Mouse (Mus musculus): Measurements from ENCODE around the gene Tpgs1. TPM values are rescaled to one million over a fixed set of nuclear protein-coding genes. Genes with fewer than 3 reads are reported as not detected.

The Tpgs1 gene
- polyA plus RNA-seq, 1 experiment from 2014 or later = 63.1 TPM

DNA sequence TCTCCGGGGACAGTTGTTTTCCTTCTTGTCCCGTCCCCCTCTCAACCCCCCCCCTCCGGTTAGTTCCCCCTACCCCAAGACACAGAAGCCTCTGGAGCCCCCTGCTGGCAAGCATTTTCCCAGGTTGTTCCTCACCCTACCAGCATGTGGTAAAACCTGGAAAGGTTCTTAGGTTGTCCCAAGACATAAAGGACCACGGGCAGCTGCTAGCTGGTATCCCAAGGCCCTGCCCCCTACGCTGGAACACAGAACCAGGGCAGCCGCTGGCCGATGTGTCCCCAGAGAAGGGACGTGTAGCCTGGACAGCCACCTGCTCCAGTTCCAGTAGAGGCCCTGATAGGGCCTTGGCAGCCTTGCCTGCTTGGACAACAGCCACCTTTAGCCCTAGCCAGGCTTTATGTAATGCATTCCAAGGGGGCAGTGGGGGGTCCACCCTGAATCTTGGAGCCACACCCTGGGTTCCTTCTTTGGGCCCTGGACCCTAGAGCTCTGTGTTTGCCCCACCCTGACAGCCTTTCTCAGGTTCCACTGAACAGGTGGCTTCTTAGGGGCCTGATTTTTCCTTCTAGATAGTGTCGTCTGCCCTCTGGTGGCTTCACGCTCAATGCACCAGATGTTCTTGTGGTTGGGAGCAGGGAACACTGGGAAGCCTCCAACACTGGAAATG, 13.9 kb downstream of the Tpgs1 start:
- Histone ChIP-seq H3K9ac (replicated peaks) (peak overlapping the region; percentile 89), H3K9me3 (no peaks in the 10 kb centered on the region), H3K27ac (peak overlapping the region; percentile 62; the same call in 1 of the 2 replicates), H3K4me2 (peak overlapping the region; percentile 95), H3K4me1 (replicated peaks) (peaks cover 20% of the 10 kb centered on the region), H3K4me3 (replicated peaks) (peak overlapping the region; percentile 90), H3K27me3 (no peaks in the 10 kb centered on the region), H3K36me3 (peaks cover 41% of the 10 kb centered on the region)
- ATAC-seq (ENCODE audit: insufficient number of reproducible peaks, insufficient read depth, low FRiP score, low TSS enrichment, low read depth) = no peak
- WGBS = 5% methylated on average over 10 of the region's 10 CpGs

DNA sequence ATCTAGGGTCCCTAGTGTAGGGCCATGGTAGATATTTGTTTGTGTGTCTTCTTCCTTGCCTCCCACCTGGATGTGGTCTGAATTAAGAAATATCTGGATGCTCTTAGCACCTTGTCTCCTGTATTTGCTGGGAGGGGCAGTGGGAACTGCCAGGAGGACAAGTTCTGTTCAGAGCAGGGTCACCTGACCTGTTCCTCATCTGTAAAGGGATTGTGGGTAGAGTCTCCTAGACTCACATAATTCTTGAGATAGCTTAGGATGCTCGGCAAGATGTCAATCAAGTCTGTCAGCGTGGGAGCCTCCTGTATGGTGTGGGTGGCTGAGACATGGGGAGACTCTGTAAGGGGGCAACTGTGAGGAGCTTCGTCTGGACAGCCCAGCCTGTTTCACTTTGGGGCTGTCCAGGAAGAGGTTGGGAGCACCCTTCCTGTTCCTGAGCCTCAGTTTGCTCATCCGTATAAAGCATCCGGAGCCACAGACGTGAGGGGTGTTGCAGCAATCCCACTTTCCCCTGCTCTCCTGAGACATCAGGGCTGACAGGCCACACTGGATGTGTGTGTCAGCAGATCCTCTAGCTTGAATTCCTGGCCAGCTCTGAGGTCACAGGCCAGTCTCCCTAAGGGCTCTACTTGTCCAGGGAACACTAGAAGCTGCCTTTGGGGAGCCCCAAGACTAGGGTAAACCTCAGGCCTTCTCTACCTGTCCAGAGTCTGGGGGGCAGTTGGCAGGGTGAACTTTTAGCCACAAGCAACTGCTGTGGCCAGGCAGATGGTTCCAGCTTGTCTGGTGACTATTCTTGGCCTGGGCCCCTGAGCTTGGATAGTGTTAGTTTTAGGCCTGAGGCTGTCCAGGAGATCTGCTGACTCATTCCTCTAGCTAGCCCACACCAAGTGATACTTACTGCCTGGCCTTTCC, 14.8 kb downstream of the Tpgs1 start:
- Histone ChIP-seq H3K9me3 (no peaks in the 10 kb centered on the region), H3K36me3 (peaks cover 50% of the 10 kb centered on the region), H3K9ac (replicated peaks) (peak overlapping the region; percentile 89; the same call in 1 of the 2 replicates), H3K4me1 (replicated peaks) (peaks cover 20% of the 10 kb centered on the region), H3K4me2 (peak overlapping the region; percentile 95), H3K27me3 (no peaks in the 10 kb centered on the region), H3K4me3 (replicated peaks) (peak overlapping the region; percentile 90), H3K27ac (no peak overlapping the region)
- 89% methylated on average over 6 of the region's 6 CpGs for WGBS
- no peak for ATAC-seq (ENCODE audit: insufficient number of reproducible peaks, insufficient read depth, low FRiP score, low TSS enrichment, low read depth)

DNA sequence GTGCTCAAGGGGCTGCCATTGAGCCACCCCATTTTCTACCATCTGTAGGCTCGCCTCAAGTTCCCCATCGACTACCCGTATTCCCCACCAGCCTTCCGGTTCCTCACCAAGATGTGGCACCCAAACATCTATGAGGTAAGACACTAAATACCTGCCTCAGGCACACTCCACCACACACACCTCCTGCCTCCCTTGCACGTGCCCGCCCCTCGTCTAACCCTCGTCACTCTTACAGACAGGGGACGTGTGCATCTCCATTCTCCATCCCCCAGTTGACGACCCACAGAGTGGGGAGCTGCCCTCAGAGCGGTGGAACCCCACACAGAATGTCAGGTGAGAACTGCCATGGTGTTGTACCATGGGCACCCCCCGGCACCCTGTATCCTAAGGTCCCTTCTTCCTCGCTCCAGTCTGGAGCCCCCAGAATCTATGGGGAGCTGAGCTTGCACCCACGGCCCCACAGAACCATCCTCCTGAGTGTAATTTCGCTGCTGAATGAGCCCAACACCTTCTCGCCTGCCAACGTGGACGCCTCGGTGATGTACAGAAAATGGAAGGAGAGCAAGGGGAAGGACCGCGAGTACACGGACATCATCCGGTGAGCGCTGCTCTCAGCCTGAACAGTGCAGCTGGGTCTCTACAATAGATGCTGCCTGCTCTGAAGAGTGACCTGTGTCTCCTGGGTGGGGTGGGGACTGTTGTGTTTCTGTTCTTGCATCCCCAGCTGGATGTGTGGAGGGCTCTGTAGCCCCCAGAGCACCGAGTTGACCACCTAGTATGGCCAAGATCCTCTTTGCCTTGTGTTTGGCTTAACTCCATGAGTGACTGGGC, 15.8 kb downstream of the Tpgs1 start:
- H3K27ac ChIP-seq = no peak overlapping the region
- no peaks in the 10 kb centered on the region for H3K9me3 ChIP-seq
- no peak overlapping the region for H3K9ac ChIP-seq (replicated peaks)
- 94% methylated on average over 25 of the region's 25 CpGs for WGBS
- H3K36me3 ChIP-seq = peaks cover 59% of the 10 kb centered on the region
- H3K27me3 ChIP-seq = no peaks in the 10 kb centered on the region
- no peak for ATAC-seq (ENCODE audit: insufficient number of reproducible peaks, insufficient read depth, low FRiP score, low TSS enrichment, low read depth)
- peaks cover 20% of the 10 kb centered on the region for H3K4me1 ChIP-seq (replicated peaks)
- no peak overlapping the region for H3K4me3 ChIP-seq (replicated peaks)
- H3K4me2 ChIP-seq = no peak overlapping the region

- ATAC-seq (ENCODE audit: insufficient number of reproducible peaks, insufficient read depth, low FRiP score, low TSS enrichment, low read depth) = no peak
- peaks cover 14% of the 10 kb centered on the region for H3K4me1 ChIP-seq (replicated peaks)
- no peaks in the 10 kb centered on the region for H3K27me3 ChIP-seq
- no peak overlapping the region for H3K9ac ChIP-seq (replicated peaks)
- whole genome bisulfite sequencing = 85% methylated on average over 2 of the region's 2 CpGs
- H3K27ac ChIP-seq = no peak overlapping the region
- H3K4me2 ChIP-seq = no peak overlapping the region
- peaks cover 59% of the 10 kb centered on the region for H3K36me3 ChIP-seq
- no peak overlapping the region for H3K4me3 ChIP-seq (replicated peaks)
- H3K9me3 ChIP-seq = no peaks in the 10 kb centered on the region
Measured at GRCm38 (mm10) chr10:79686219-79686618, 17.1 kb downstream of the Tpgs1 start.

DNA sequence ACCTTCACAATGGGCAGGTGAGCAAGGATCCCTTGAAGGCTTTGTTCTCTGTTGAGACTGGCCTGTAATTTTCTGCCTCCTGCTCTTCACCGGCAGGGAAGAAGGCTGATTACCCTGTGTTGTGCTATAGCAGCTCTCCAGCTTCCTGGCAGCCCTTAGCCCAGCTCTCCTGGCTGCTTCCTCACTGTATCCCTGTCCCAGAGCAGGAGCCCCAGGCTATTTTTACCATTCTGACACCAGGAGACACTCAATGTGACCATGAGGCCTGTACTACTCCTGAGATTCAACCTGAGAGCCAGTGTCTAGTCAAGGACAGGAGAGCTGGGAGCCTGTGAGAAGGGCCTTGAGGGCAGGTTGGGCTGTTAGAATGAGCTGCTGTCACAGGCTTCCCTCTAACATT, 17.5 kb downstream of the Tpgs1 start:
- Histone ChIP-seq H3K9ac (replicated peaks) (no peak overlapping the region), H3K27me3 (no peaks in the 10 kb centered on the region), H3K4me2 (no peak overlapping the region), H3K4me3 (replicated peaks) (no peak overlapping the region), H3K36me3 (peaks cover 59% of the 10 kb centered on the region), H3K4me1 (replicated peaks) (peaks cover 13% of the 10 kb centered on the region), H3K9me3 (0 out of 2 replicates have a peak, but pooled peaks cover under 1% of the 10 kb centered on the region), H3K27ac (no peak overlapping the region)
- ATAC-seq (ENCODE audit: insufficient number of reproducible peaks, insufficient read depth, low FRiP score, low TSS enrichment, low read depth) = no peak
- 95% methylated on average over 1 of the region's 1 CpGs for WGBS

DNA sequence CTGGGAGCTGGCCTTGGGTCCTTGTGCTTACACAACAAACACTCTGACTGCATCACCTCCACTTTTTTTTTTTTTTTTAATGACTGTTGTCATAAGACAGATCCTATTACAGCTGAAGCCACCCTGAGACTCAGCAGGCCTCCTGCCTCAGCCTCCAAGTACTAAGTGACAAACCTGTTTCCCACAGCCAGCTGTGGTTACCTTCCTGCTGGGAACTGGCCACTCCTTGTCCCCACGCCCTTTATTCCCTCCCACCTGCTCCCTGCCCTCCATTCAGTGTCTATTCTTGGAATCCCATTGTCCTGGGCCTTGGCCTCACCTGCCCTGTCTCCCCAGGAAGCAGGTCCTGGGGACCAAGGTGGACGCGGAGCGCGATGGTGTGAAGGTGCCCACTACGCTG, 18.3 kb downstream of the Tpgs1 start:
- H3K4me2 ChIP-seq = no peak overlapping the region
- H3K27ac ChIP-seq = no peak overlapping the region
- ATAC-seq (ENCODE audit: insufficient number of reproducible peaks, insufficient read depth, low FRiP score, low TSS enrichment, low read depth) = no peak
- peaks cover 59% of the 10 kb centered on the region for H3K36me3 ChIP-seq
- H3K9ac ChIP-seq (replicated peaks) = no peak overlapping the region
- no peak overlapping the region for H3K4me3 ChIP-seq (replicated peaks)
- WGBS = 98% methylated on average over 6 of the region's 6 CpGs
- 0 out of 2 replicates have a peak, but pooled peaks cover 7% of the 10 kb centered on the region for H3K9me3 ChIP-seq
- peaks cover 13% of the 10 kb centered on the region for H3K4me1 ChIP-seq (replicated peaks)
- no peaks in the 10 kb centered on the region for H3K27me3 ChIP-seq

- WGBS = 80% methylated on average over 4 of the region's 4 CpGs
- Histone ChIP-seq H3K4me2 (no peak within 1 kb of the TSS), H3K36me3 (peaks cover 59% of the 10 kb centered on the region), H3K9me3 (0 out of 2 replicates have a peak, but pooled peaks cover 7% of the 10 kb centered on the region), H3K4me3 (replicated peaks) (no peak within 1 kb of the TSS), H3K9ac (replicated peaks) (no peak within 1 kb of the TSS), H3K27ac (no peak within 1 kb of the TSS), H3K27me3 (no peaks in the 10 kb centered on the region), H3K4me1 (replicated peaks) (peaks cover 4% of the 10 kb centered on the region)
- no peak for ATAC-seq (ENCODE audit: insufficient number of reproducible peaks, insufficient read depth, low FRiP score, low TSS enrichment, low read depth)
Measured at GRCm38 (mm10) chr10:79688720-79689119, 19.6 kb downstream of the Tpgs1 start, which contains the start of gene Gzmm. TSS of gene Gzmm (plus strand) at chr10:79689020.

DNA sequence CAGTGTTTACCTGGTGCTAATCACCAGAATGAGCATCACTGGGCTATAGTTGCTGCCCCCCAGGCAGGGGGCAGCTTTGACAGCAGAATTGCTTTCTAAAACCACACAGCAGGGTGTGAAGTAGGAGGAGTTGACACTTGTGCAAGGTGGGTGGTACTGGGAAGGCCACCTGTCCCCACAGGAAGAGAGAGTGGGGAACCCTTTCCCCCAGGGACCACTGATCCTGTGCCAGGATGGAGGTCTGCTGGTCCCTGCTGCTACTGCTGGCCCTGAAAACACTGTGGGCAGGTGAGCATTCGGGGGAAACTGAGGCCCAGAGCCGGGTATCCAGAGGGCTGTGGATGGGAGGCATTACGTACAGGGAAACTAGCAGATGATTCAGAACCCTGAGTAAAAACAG, 20.0 kb downstream of the Tpgs1 start:
- no peaks in the 10 kb centered on the region for H3K27me3 ChIP-seq
- H3K36me3 ChIP-seq = peaks cover 57% of the 10 kb centered on the region
- no peak overlapping the region for H3K9ac ChIP-seq (replicated peaks)
- H3K27ac ChIP-seq = no peak overlapping the region
- H3K4me3 ChIP-seq (replicated peaks) = no peak overlapping the region
- ATAC-seq (ENCODE audit: insufficient number of reproducible peaks, insufficient read depth, low FRiP score, low TSS enrichment, low read depth) = no peak
- 0 out of 2 replicates have a peak, but pooled peaks cover 7% of the 10 kb centered on the region for H3K9me3 ChIP-seq
- H3K4me1 ChIP-seq (replicated peaks) = no peaks in the 10 kb centered on the region; the same call in 1 of the 2 replicates
- WGBS = 97% methylated on average over 3 of the region's 3 CpGs
- H3K4me2 ChIP-seq = no peak overlapping the region

GRCm38 (mm10) chr10:79691986-79692548, 22.9 kb downstream of the Tpgs1 start:
- peaks cover 28% of the 10 kb centered on the region for H3K36me3 ChIP-seq
- no peak overlapping the region for H3K27ac ChIP-seq
- peaks cover 18% of the 10 kb centered on the region for H3K4me1 ChIP-seq (replicated peaks)
- no peak for ATAC-seq (ENCODE audit: insufficient number of reproducible peaks, insufficient read depth, low FRiP score, low TSS enrichment, low read depth)
- H3K9me3 ChIP-seq = 0 out of 2 replicates have a peak, but pooled peaks cover 7% of the 10 kb centered on the region
- H3K4me2 ChIP-seq = no peak overlapping the region
- no peaks in the 10 kb centered on the region for H3K27me3 ChIP-seq
- H3K9ac ChIP-seq (replicated peaks) = no peak overlapping the region
- WGBS = 96% methylated on average over 2 of the region's 2 CpGs
- H3K4me3 ChIP-seq (replicated peaks) = no peak overlapping the region

DNA sequence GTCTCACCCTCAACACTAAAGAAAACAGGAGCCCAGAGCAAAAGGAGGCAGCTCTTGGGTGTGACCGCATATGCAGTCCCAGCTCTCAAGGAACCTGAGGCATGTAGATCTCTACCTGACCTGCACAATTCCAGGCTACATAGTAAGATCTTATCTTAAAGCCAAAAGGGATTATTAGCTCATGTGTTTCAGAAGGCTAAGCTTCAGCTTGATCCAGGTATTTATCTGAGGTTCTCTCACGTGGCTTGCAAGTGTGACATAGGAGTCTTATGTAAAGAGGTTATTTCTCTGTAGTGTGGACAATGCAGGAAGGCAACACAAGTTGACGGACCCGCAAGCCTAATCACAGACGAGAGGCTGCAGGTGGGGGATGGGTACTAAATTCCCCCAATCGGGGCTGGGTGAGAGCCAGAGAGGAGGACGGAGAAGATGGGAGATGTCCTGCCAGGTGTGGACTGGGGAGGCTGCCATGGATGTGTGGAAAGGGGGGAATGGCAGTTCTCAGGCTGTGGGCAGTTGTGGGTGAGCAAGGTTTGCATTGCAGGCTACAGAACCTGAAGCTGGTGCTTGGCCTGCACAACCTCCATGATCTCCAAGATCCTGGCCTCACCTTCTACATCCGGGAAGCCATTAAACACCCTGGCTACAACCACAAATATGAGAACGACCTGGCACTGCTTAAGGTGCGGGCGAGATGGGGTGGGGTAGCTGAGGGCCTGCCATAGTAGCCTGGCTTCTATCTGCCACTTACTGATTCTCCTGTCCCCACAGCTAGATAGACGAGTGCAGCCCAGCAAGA, 24.6 kb downstream of the Tpgs1 start:
- peaks cover 18% of the 10 kb centered on the region for H3K4me1 ChIP-seq (replicated peaks)
- peaks cover 11% of the 10 kb centered on the region for H3K36me3 ChIP-seq
- H3K9ac ChIP-seq (replicated peaks) = no peak overlapping the region
- no peak overlapping the region for H3K4me3 ChIP-seq (replicated peaks)
- H3K4me2 ChIP-seq = no peak overlapping the region
- H3K27me3 ChIP-seq = no peaks in the 10 kb centered on the region
- no peak overlapping the region for H3K27ac ChIP-seq
- H3K9me3 ChIP-seq = 0 out of 2 replicates have a peak, but pooled peaks cover 7% of the 10 kb centered on the region
- WGBS = 75% methylated on average over 12 of the region's 12 CpGs
- ATAC-seq (ENCODE audit: insufficient number of reproducible peaks, insufficient read depth, low FRiP score, low TSS enrichment, low read depth) = no peak
